Mouse (Mus musculus): ENCODE results near the gene Minpp1.

The Minpp1 gene

DNA sequence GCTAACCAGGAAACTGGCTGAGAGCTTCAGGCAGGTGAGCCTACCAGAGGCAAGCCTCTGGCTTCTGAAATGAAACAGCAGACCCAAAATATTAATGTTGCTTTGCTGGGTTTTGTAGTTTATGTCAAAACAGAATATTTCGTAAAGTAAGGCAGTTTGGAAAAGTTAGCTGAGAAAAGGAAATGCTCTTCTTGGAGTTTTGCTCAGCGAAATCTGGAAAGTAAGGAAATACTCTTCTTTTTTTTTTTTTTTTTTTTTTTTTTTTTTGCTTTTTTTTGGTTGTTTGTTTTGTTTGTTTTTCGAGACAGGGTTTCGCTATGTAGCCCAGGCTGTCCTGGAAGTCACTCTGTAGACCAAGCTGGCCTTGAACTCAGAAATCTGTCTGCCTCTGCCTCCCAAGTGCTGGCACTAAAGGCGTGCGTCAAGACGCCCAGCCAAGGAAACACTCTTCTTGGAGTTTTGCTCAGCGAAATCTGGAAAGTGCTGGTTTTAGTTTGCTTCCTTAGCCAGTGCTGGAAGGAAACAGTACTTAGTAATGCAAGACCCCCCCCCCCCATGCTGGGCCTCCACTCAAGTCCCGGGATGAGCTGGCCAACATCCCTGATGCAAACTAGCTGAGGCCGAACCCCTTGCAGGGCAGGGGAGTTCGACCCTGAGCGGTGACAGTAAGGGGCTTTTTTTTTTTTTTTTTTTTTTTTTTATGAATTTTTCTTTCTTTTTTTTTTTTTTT is 3.8 kb downstream of the Minpp1 start:
- DNase-seq (ENCODE audit: low spot score), result no peak

DNA sequence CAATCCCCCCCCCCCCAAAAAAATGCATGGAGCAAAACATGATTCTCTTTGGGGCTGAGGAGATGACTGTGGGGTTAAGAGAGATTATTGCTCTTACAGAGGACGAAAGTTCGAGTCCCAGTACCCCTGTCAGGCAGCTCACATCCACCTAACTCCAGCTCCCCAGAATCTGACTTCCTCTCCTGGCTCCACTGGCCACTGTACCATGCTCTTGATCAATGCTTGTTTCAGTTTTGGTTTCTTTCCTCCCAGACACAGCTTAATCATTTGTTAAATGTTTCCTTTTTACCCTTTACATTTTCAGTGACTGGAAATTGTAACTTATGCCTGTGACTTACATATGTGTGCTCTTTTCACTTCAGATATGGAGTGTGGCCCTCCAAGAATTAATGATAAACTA is 5.4 kb downstream of the Minpp1 start:
- DNase-seq (ENCODE audit: low spot score), result no peak

DNA sequence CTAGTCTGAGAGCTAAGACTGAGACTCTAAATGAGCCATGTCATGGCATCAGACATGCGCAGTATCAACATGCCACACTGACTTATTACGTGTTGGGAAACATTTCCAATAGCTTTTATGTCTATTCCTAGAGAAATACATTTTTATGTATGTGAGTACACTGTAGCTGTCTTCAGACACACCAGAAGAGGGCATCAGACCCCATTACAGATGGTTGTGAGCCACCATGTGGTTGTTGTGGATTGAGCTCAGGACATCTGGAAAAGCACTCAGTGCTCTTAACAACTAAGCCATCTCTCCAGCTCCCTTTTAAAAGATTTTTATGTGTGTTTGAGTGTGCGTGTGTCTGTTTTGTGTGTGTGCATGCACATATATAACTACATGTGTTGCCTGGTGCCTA is 6.8 kb downstream of the Minpp1 start:
- no peak for DNase-seq (ENCODE audit: low spot score)

DNA sequence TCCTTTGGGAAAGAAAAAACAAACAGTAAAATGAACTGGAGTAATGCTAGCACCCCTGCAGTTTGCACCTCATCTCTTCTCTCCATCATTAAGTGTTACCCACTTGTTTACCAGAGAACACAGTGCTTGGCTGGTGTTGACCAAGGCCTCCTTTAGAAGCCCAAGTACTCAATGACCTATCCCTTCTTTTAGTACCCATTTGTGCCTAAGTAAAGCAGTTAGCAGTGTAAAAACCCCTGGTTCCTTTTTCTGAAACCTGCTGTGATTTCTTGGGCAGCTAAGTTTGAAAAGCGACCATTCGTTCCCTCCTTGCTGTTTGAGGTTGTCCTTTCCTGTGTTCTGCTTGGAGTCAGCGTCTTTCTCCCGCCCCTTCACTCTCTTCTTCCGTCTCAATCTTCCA is 7.4 kb downstream of the Minpp1 start:
- no peak for DNase-seq (ENCODE audit: low spot score)

DNA sequence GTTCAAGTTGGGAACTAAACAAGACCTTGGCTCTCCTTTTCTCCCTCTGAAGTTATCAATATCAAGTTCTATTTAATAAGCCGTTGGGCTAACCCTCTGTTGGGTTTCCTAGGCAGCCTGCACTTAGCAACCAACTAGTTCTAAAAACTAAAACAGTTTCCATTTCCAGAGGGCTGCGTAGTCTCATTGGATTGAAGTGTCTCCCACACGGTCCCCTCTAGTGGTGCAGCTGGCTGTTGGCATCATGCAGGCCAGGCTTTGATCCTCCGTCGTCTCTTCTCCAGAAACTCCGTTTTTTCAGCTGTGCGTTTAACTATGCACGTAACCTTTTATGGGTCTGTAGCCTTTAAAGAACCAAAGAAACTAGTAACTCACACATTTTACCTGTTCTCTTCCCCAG is 7.9 kb downstream of the Minpp1 start:
- DNase-seq (ENCODE audit: low spot score), result no peak

DNA sequence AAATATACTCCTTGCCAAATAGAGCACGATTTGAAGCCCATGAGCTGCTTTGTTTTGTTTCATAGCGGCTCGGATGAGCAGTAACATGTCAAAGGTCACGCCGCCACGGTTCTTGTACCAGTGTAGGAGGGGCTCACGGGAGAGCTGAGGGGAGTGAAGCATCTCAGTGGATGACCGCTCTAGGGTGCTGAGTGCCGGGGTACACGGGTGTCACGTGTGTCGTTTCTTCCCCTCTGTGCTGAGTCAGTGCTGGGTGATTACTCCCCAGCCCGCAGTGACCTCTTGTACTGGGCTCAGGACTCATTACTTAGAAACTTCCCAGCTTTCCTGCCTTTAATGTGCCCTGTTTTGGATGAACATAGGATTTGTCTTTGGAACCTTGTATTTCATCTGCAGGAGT is 9.0 kb downstream of the Minpp1 start:
- DNase-seq (ENCODE audit: low spot score), result no peak

DNA sequence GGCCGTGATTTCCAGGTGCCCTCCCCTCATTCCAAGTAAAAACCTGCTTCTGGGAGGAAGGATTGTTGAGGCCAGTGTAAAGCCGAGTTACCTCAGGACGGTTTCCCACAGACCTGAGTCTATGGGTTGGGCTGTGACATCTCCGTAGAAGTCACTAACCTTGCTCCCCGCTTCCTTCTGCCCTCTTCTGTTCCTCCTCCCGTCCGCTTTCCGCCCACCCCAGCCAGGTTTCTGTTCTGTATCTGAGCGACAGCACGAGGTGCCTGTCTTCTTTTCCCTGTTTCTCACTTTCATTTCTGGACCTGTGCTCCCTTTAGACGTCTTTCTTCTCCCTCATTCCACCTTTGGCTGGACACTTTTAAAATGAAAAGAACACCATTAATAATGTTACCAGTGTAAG is 9.5 kb downstream of the Minpp1 start:
- DNase-seq (ENCODE audit: low spot score), result no peak

DNA sequence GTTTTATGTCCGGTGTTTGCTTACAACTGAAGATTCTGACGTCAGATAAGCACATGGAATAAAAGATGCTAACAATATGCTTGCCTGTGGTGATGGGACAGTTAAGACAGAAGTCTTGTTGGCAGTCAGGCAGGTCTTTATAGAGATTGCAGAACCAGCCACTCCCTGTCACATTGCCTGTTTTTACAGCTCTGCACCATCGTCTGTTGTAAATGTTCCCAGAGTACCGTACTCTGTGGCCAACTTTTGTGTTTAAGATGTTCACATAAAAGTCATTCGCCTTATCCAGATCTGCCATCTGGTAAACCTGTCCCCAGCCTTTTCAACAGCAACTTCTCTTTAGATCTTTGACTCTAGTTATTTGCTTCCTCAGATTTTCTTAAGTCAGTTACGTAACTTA is 11.8 kb downstream of the Minpp1 start:
- DNase-seq (ENCODE audit: low spot score), result no peak

DNA sequence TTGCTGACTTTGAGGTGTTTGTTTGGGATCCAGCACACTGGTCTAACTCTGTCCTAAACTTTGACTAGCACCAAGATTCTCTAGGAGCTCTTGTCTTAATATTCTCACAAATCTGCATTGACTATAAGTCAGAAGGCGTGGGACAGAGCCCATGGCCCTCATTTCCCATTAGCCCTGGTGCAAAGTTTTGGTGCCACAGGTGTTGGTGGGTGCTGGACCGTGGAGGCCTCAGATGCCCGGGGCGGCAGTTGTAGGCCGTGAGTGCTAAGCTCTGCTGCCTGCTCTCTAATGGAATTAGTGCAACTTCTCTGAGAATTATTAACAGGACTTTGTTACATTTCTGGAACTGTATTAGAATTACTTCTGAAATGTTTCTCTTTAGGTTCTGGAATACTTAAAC is 12.4 kb downstream of the Minpp1 start:
- no peak for DNase-seq (ENCODE audit: low spot score)

DNA sequence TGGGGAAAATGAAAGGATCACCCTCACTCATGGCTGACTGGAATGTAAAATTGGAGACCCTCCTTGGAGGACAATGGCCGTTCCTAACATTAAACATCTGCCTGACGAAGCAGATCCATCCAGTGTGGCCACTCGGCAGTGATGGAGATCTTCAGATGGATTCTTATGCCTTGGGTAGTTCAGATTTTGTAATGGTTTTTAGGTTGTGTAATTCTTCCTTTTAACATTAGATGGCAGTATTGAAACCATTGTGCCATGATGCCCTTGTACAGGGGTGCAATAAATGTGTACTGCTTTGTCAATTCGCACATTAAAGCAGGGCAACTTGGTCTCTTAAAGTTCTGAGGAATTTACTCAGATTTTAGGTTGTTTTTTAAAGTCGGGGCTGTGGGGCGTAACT is 15.8 kb downstream of the Minpp1 start:
- DNase-seq (ENCODE audit: low spot score), result no peak

DNA sequence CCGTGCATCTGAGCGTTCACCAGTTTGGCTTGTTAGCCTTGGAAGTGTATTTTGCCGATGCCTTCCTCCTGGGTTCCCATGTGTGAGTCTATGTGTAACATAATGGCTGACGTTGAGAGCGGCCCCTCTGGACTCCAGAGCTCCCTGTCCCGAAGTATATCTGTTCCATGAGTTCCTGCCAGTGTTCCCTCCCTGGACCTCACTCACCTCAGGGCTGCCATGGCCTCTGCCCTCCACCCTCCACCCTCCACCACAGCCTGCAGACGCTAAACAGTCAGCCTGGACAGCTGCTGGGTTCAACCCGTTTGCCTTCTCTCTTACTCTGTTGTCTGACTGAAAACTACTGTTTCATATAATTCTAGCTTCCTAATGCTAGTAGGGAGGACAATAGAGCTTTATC is 20.5 kb downstream of the Minpp1 start:
- no peak for DNase-seq (ENCODE audit: low spot score)

DNA sequence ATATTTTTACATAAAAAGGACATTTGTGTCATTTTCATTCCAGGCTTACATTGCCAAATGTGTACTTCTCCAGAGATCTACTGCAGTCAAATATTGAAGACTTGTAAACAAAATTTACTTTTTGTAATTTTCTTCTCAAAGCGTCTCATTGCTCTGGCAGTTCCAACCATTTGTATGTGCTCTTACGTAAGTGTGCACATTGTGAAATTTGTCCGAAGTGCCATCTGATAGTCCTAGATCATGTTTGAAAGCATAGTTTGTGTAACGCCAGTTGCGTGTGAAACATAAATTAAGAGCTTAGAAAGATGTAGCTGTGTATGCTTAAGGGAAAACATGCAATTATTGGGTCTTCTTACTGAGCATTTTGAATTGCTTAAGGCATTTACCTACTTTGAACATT is 20.9 kb downstream of the Minpp1 start:
- no peak for DNase-seq (ENCODE audit: low spot score)

DNA sequence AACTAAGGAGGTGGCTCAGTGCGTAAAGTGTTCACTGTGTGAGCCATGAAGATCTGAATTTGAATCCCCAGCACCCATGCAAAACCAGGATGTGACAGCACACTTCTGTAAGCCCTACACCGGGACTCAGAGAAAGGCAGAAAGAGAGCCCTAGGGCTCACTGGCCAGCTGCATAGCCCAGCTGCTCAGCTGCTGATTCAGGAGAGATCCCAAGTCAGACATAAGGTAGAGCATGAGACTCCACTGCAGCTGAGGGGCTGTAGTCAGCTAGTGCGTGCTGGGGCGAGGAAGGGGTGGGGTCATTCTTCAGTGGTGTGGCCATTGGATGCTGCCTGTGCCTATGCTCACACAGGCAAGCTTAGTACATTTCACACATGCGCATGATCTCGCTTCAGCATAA is 21.5 kb downstream of the Minpp1 start:
- DNase-seq (ENCODE audit: low spot score), result no peak

DNA sequence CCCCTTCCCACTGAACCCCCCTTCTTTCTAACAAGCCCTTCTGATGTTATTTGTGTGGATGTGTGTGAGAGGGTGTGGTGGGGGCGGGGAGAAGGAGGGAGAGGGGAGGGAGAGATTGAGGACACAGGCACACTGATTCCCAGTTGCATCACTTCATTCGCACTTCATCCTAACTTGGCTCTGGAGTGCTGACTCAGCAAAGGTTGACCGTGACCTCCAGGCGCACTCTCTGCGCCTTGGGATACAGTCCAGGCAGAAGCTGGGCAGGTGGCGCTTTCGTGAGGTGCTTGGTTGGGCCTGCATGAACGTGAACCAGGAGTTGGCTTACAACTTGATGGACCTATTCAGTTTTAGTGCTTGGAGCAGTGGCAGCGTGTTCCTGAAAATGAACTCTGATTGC is 22.0 kb downstream of the Minpp1 start:
- no peak for DNase-seq (ENCODE audit: low spot score)

DNA sequence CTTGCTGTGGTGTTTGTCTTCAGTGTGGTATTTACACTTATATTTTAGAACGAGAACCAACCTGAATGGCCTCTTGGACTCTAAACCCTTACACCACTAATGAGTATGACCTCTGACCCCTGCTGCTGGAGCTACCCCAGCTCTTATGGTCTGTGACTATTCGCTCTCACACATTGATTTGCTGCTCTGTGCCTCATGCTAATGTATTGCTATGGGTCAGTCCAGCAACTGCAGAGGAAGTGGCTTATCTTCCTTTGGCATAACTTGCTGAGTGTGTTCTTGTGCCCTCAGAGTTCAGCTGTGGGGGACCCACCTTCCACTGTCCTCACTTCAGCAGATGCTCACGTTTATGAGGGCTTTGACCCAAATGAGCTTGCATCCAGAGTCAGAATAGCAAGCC is 24.7 kb downstream of the Minpp1 start:
- DNase-seq (ENCODE audit: low spot score), result no peak

DNA sequence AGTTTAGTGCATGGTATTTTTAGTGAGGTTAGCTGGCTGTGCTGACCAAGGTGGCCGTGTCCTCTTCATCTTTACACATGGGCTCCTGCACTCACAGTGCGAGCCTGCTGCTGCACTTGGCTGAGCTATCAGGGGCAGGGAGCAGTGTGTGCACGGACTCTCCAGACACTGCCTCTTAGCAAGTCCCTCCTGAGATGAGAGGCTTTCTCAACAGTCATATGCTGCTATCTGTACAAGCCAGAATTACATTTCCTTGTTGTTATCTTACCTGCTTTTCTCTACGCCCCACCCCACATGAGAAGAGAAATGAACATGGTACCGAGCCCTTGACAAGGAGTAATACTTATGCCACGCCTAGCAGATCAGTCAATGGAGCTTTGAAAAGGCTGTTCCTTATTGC is 25.4 kb downstream of the Minpp1 start:
- DNase-seq (ENCODE audit: low spot score), result no peak

DNA sequence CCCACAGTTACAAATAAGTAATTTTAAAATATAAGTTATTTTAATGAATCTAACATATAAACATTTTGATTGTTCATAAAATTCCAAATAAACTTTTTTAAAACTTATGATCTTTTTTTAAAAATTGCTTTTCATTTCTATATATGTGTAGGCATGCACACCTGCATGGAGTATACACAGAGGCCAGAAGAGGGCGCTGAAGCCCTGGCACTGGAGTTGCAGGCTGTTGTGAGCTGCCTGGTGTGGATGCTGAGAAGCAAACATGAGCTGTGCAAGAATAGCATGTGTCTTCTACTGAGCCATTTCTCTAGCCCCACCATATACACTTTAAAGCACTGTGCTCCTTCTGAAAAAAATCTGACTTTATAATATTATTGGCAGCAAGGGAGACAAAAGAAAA is 26.9 kb downstream of the Minpp1 start:
- no peak for DNase-seq (ENCODE audit: low spot score)

DNA sequence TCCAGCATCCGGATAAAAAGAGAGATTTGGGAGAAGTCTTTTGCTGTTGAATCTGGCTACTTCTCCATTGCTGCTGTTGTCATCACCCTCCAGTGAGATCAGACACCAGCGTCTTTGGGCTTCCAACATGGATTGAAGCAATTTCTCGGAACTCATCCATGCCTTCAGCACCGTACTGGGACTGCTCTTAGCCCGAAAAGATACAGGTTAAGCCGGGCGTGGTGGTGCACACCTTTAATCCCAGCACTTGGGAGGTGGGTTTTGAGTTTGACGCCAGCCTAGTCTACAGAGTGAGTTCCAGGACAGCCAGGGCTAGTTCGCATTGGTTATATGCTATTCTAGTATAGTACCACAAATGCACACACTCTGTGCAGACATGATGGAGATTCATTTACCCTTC is 31.0 kb downstream of the Minpp1 start:
- DNase-seq (ENCODE audit: low spot score), result no peak

DNA sequence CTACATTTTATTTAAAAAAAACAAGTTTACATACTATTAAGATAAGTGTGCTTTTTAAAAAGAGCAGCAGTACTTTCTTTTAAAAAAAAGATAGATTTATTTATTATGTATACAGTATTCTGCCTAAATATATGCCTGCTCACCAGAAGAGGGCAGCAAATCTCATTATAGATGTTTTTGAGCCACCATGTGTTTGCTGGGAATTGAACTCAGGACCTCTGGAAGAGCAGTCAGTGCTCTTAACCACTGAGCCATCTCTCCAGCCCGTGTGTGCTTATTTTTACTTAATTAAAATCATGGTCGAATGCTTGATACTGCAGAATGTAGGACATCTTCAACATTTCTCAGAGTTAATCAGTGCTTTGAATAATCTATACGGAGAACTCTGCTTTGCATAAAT is 35.9 kb downstream of the Minpp1 start:
- no peak for DNase-seq (ENCODE audit: low spot score)

DNA sequence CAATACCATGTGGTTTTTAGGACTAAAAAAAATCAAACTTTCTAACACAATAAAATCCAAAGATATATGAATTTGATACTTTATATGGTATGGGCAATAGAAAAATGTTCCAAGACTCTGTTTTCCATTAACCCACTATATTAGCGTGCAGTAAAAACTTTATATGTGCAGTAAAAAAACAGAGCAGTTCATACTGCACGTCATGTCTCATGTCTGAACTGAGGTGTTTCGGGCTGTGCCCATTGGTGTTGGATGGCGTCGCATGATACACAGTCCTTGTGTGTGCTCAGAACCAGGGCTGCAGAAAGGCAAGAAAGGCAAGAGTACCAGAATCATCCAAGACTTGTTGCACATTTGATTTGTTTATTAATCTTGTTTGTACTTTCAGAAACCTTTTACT is 36.7 kb downstream of the Minpp1 start:
- no peak for DNase-seq (ENCODE audit: low spot score)

DNA sequence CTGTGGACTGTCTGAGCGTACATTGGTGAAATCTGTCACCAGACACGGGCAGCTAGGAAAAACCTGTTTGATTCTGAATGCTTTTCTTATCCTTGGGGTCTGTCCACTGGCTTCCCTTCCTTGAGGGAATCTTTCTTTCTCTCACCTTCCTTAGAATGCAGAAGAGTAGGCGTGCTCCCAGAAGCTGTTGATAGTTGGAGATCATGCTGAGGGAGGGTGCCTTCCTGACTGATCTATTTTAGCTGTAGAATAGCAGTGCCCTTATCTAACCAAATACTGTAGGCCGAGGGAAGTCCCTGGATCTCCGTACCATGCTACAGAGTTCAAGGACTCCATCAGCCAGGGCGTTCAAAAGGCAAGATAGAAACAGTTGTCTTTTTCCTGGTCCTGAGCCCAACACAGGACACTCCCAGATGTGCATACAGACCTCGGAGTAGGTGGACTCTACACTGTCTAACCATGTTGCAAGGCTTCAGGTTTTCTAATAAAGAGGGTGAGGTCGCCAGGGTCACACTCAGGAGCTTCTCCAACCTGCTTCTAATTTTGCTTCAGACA is 37.3 kb downstream of the Minpp1 start:
- no peak for DNase-seq (ENCODE audit: low spot score)

DNA sequence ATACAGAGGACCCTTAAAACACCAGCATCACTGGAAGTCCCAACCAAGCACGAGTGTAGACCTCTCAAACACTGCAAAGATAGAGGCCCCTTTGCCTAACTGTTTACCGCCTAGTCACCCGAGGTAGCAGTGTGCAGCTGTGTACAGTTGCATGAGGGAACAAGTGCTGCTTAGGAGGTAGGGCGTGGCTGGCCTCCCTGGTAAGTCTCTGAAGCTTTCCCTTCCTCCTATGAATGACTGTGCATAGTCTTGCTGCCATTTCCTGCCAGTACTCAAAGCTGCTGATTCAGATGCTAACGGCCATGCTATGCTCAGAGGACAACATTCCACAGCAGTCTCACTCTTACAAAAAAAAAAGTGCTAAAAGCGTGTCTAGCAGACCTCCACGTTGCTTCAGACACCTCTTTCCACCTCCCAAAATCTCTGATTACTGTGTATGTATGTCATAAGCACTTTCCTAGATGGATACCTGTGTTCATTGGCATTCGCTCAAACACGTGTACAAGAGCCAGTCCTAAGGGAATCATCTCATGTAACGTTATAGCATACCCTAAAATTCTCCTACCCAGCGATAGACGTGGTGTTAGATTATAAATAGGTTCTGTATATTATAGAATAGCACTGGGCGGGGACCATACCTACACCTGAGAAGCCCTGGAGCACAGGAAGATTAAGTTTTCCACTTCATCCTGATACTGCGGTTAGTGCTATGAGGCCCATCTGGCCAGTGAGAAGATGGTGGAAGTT is 38.4 kb downstream of the Minpp1 start:
- no peak for DNase-seq (ENCODE audit: low spot score)

DNA sequence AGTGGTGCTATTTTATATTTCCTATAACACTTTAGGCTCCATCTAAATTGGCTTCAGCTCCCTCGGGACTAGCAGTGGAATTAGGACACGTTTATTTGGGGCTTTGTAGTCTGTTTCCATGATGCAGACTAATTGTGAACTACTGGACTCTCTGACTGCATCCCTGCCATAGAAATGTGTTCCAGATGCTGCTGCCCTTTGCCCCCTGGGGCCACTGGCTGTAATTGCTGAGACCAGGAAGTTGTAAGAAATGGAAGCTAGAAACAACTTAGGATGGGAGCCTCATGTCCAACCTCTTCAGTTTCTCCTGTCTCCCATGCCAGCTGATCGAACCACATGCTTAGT is 38.9 kb downstream of the Minpp1 start:
- DNase-seq (ENCODE audit: low spot score), result no peak

DNA sequence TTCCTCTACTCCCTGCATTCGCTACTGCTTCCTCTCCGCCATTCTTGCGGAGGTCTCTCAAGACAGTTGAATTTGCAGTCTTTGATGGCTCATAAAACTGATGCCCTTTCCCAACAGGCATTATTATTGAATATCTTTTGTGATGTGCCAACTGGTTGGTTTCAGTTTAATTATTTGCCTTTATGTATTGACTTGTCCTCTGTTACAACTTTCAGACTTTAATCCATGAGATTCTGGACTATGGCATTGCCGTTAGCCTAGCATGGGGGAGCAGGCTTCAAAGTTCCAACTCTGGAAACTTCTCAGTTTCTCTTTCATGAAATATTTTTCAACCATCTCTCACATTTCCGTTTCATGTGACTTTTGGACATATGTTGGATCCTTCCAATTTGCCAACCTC is 41.6 kb downstream of the Minpp1 start:
- no peak for DNase-seq (ENCODE audit: low spot score)

All from left cerebral cortex, adult 11 months (tissue).